Mouse (Mus musculus): ENCODE results near the gene Tifa.

Tifa gene

DNA sequence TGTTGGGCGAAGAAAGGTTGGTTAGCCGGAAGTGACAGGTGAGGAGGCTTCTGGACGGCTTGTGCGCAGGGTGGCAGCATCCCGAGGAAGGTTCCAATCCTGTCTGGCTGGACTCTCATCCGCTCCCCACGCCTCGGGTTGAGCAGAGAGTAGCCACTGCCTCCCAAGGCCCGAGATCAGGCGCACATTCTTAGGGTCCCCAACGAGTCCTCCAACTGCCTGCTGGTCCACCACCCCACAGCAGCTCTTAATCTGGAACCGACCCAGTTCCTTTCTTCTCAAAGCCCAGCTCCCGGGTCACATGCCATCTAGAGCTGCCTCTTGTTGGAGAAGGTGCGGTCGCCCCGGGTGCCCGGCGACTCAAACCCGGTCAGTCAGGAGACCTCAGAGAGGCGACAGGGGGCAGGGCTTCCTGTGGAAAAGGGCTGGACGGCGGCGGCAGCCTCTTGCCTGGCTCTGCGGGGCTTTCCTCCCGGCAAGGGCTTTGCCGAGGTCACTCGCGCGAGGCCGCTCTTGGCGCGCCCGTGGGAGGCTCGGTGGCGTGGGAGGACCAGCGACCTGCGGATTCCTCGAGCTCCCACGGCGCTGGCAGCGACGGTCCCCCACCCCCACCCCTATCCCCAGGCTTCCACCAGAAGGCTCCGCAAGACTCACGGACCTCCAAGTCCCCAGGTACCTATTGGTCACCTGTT lies at the start of gene Tifa:
Tifa (plus strand) TSS at position 306 of the 692 bp plus-strand sequence.
- in situ Hi-C loops (cut with MboI; ENCODE audit: unreplicated experiment in 2 of 2) = loop anchor here (5.0 to 25.0 kb wide), 2 partner anchors 38 to 977 kb away; no protein-coding TSS in a partner anchor

DNA sequence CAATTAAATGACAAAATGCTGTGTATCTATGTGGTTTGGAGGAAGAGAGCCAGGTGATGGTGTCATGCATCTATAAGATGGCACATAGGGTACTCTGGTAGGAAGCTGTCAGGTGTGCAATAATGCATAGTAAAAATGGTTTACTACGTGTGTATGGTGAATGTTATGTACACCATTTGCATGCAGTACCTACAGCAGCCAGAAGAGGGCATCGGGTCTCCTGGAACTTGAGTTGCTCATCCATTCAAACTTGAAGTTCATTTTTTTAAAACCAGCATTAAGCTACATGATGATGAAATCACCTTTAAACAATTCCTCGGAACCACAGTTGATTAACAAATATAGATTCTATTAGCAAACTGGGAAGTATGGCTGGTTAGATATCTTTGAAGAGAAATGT lies 48.1 kb upstream of the Tifa start:
- in situ Hi-C loops (cut with MboI; ENCODE audit: unreplicated experiment in 2 of 2) = loop anchor here in 1 of 2 experiments (25.0 kb wide), 2 partner anchors 596 to 1879 kb away; no protein-coding TSS in a partner anchor

DNA sequence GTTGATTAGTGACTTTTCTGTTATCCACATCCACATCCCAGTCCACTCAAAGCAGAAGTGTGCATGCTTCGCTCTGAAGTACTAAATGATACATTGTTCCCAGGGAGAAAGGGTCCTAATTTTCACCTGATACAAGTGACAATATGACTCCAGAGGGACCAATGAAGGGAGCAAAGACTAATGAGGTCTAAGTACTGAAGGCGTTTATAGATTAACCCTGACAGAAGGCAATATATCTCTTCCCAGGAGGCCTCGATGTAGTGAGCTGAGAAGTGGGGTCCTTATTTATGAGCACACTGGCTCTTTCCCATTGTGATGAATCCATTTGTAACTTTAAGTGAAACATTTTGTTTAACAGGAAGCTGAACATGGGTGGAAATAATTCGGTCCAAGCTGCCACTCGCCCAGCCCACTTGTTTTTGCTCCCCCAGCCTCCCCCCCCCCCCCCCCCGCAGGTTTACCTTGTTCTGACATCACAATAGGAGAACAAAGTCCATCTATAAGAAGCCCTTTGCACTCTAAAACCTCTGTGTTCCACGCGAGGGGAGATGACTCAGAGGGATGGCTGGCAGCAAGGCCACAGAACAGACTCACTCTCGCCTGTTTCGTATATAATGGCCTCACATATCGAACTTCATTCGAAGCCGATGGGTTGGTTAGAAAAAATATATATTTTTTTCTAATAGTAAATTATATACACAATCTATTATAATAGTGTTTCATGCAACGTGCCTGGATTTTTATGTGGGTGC lies 45.8 kb upstream of the Tifa start:
- in situ Hi-C loops (cut with MboI; ENCODE audit: unreplicated experiment in 2 of 2) = loop anchor here in 1 of 2 experiments (25.0 kb wide), 2 partner anchors 594 to 1881 kb away; no protein-coding TSS in a partner anchor

DNA sequence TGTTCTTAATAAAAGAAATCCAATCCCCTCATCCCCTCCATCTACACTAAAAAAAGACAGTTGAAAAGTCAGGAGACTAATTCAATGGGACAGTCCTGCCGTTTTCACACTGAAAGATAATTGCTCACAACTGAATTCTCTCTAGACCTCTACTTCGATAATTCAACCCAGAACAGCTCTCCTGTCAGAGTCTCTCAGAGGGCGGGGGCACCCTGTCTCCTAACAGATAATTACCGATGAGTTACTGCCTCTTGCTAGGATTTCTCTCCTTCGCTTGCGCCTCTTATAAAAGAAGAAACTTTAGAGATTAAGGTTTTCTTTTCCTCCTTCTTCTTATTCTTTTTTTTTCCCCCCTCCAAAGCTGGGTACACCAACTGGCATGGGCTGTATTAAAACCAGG lies 44.1 kb upstream of the Tifa start:
- in situ Hi-C loops (cut with MboI; ENCODE audit: unreplicated experiment in 2 of 2) = loop anchor here in 1 of 2 experiments (5.0 to 25.0 kb wide), 3 partner anchors 103 to 1883 kb away; no protein-coding TSS in a partner anchor

DNA sequence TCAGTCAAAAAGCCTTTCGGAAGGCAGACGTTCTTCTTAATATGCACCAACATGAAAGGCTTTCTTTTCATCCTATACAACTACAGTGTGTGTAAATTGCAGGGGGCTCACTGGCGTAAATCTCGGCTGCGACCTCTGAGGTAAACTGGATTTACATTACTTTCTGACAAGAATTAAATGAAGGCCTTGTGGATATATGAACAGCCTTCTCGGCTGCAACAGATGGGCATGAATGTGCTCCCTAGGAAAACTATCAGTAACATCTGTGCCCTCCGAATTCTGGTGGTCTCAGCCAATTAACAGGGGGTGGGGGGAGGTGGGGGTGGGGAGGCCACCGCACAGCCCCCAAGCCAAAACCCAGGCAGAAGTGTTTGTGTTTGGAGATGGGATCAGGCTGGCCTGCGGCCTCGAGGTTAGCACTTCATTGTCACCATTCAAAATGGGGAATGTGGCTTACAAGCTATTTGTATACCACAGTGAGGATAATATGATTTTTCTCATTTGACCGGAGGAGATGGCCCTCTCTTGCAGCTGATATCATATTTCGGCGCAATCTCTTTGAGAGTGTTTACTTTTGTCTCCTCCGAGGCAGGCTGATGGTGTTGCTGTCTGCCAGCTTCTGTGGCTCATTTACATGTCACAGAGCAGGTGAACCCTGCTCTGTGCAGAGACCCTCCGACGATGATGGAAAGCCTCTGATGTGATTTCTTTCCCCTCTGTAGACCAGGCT lies 43.5 kb upstream of the Tifa start:
- in situ Hi-C loops (cut with MboI; ENCODE audit: unreplicated experiment in 2 of 2) = loop anchor here in 1 of 2 experiments (5.0 to 25.0 kb wide), 3 partner anchors 104 to 1884 kb away; no protein-coding TSS in a partner anchor

DNA sequence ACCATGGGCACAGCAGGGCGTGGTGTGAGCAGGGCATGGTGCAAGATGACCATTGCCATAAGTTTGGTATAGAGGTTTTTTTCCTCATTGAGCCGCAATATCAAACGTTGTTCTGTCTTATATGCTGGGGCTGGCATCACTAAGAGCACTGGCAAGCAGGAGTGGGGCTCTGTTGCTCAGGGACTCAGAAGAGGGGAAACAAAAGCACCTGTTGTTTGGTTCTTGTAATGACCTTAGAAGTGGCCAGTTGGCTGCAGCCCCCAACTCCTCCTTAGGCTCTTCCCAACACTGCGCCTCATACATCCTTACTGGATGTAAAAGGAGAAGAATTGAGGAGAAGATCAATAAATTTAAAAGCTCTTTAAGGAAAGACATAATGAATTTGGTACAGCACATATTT lies 41.0 kb upstream of the Tifa start:
- in situ Hi-C loops (cut with MboI; ENCODE audit: unreplicated experiment in 2 of 2) = loop anchor here in 1 of 2 experiments (5.0 to 25.0 kb wide), 3 partner anchors 106 to 1886 kb away; no protein-coding TSS in a partner anchor

DNA sequence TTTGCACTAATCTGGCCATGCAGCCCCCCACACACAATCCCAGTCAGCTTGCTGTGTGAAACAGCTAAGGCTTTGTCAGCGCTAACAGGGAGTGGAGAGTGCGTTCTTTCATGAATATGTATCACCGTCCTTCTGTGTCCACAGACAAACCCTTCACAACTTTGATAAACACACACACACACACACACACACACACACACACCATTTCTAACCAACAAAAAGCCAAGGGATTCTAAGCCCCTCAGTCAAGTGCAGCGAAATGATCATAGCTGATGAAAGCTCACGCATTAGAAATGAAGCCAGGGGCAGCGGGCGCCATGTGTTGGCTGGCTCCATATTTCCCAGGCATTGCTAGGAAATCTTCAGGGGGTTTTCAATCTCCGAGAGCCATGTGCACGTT lies 40.3 kb upstream of the Tifa start:
- in situ Hi-C loops (cut with MboI; ENCODE audit: unreplicated experiment in 2 of 2) = loop anchor here in 1 of 2 experiments (5.0 to 25.0 kb wide), 3 partner anchors 107 to 1887 kb away; no protein-coding TSS in a partner anchor

DNA sequence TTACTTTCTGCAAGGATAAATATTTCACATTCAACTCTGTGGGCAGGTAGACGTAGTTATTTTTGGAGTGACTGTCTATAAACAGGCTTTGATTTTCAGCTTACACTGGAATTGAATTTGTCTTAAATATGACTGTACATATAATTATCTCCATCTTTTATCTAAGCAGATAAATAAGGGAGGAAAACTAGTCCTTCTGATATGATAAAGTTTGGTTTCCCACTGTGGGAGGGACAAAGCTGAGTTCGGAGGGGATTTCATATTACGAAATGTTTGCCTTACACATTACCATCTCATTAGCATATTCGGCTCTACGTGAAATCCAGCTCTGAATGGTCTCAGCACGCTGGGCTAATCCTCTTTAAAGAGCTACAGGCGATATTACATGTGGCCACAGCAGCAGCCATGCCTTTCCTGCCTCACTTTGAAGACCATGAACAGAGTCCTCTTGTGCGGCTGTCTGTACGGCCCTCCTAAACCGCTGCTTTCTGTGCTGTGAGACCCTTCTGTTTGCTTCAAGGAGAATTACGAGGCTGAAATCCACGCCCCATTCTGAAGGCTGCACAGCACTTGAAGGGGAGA lies 39.5 kb upstream of the Tifa start:
- in situ Hi-C loops (cut with MboI; ENCODE audit: unreplicated experiment in 2 of 2) = loop anchor here (5.0 to 25.0 kb wide), 9 partner anchors 108 to 1888 kb away; partner anchors contain the start of genes Larp7 (in 1 of the 2) and Zgrf1 (in 1 of the 2)

DNA sequence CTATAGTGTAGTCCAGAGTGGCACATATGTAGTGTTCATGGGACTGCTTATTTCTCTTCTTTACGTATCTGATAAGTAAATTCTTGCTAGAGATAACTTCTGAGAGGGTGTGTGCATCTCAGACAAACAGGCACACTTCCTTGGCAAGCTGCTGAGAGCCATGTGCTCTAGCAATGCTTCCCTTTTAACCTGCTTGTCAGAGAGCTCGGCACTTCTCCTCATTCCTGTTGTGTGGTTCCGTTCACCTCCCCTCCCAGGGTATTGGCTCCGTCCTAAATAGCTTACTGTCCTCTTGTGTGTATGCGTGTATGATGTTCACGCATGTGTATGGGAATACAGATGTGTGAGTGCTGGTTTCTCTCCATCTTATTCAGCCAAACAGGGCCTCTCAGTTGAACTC lies 33.1 kb upstream of the Tifa start:
- in situ Hi-C loops (cut with MboI; ENCODE audit: unreplicated experiment in 2 of 2) = loop anchor here (5.0 to 25.0 kb wide), 7 partner anchors 132 to 569 kb away; partner anchors contain the start of genes Larp7 (in 1 of the 2) and Zgrf1 (in 1 of the 2)

DNA sequence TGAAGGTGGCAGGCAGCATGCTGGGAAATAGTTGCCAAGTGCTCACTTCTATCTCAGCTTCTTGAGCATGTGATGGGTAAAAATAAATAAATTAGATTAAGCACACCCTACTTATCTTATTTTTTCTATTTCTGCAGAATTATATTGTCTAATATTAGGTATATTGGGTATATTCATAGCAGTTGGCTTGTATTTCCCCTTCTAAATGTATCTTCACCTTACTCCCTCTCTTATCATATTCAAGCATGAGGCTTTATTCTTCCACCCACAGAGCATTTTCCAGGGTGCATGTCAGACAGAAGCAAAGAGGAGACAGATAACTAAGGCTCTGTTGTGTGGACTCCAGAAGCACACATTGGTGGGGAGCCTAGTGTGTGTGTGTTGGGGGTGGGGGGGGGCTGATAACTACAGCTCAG lies 31.7 kb upstream of the Tifa start:
- in situ Hi-C loops (cut with MboI; ENCODE audit: unreplicated experiment in 2 of 2) = loop anchor here (5.0 to 25.0 kb wide), 7 partner anchors 133 to 571 kb away; partner anchors contain the start of genes Larp7 (in 1 of the 2) and Zgrf1 (in 1 of the 2)

DNA sequence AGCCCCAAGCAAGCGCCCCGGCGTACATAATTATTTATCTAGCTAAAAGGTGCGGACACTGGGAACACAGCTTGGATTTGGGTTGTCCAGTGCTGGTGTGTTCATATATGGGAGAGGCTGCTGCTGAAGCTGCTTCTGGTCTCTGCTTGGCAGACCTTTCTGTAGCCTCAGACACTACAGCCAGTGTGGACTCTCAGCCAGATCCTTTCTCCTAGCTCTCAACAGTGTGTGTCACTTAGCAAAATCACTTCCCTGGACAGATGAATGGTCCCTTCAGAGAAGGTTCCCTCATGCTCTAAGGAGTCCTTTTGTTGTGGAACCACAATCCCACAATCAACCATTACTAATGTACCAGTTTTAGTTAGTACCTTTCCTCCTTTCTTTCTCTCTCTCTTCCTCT lies 30.8 kb upstream of the Tifa start:
- in situ Hi-C loops (cut with MboI; ENCODE audit: unreplicated experiment in 2 of 2) = loop anchor here (5.0 to 25.0 kb wide), 7 partner anchors 134 to 572 kb away; partner anchors contain the start of genes Larp7 (in 1 of the 2) and Zgrf1 (in 1 of the 2)

DNA sequence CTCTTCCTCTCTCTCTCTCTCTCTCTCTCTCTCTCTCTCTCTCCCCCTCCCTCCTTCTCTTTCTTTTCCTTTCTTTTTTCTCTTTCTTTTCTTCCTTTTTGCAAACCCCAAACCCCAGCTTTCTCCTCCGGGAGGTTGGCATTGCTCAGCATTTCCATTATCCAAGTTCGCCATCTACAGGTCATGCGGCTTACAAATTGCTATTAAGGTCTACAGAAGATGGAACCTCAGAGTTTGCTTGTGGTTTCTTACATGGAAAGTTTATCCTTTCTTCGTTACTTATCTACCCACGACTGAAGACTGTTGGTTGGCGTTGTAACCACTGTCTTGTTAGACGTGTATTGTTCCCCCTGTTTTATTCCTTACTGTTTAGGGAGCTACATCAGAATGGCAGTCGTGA lies 30.4 kb upstream of the Tifa start:
- in situ Hi-C loops (cut with MboI; ENCODE audit: unreplicated experiment in 2 of 2) = loop anchor here (5.0 to 25.0 kb wide), 7 partner anchors 134 to 572 kb away; partner anchors contain the start of genes Larp7 (in 1 of the 2) and Zgrf1 (in 1 of the 2)

DNA sequence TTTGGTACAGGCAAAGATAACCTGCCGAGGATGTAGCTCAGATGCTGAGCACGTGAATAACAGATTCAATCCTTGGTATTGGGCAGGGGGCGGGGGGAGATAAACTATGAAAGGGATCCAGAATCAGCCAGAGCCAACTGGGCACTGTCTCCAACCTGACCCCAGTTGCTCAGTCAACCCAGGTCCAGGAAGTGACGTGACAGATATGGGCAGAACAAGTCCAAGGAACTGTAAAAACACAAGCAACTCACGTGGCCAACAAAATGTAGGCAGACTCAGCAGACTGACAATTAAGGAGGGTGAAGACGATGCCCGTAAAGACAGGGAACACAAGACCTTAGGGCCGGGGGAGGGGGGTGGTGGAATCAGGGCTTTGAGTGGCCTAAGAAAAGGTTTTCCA lies 27.2 kb upstream of the Tifa start:
- in situ Hi-C loops (cut with MboI; ENCODE audit: unreplicated experiment in 2 of 2) = loop anchor here (5.0 to 25.0 kb wide), 3 partner anchors 185 to 575 kb away; no protein-coding TSS in a partner anchor

DNA sequence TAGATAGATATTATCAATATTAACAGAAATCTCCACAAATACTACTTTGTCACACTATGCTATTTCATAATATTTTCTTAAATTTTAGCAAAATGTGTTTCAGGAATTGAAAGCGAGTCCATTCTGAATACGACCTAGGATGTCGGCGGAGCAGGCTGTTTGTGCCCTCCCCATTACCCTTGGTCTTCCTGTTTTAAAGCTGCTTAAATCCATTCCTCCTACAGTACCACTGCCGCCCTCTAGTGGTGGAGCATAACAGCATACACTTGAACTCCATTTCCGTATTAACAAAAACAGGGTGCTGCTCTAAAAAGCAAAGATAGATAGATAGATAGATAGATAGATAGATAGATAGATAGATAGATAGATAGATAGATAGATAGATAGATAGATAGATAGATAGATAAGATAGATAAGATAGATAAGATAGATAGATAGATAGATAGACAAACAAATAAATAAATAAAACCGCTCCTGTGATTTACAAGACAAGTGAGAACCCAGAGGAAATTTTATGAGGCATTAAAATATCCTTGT lies 26.5 kb upstream of the Tifa start:
- in situ Hi-C loops (cut with MboI; ENCODE audit: unreplicated experiment in 2 of 2) = loop anchor here (5.0 to 25.0 kb wide), 3 partner anchors 184 to 576 kb away; no protein-coding TSS in a partner anchor

DNA sequence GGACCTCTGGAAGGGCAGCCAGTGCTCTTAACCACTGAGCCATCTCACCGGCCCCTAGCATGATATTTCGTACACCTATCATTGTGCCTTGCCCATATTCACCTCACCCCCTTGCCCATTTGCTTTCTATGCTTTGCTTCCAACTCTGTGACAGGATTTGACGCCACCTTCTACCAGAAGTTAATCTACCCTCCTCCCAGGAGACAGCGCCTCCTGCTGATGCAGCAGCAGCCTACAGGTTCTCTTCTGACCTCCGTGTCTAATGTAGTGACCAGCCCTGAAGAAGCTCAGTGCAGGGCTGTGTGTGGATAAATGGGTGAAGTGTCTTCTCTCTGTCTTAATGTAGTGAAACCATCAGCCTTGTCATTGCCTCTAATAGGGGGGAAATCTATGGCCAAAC lies 25.1 kb upstream of the Tifa start:
- in situ Hi-C loops (cut with MboI; ENCODE audit: unreplicated experiment in 2 of 2) = loop anchor here (5.0 to 25.0 kb wide), 3 partner anchors 183 to 577 kb away; no protein-coding TSS in a partner anchor

DNA sequence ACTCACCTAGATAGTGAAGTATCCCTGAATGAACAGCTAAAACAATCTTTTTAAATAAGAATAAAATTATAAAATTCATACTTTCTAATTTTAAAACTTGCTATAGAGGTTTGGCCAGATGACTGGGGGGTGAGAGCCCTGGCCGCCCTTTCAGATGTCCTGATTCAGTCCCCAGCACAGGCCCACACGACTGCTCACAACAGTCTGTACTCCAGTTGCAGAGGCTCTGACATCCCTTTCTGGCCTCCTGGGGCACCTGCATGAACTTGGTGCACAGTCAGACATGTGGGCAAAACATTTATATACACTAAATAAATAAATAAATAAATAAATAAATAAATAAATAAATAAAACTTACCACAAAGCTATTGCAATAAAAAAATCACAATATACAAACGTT lies 23.6 kb upstream of the Tifa start:
- in situ Hi-C loops (cut with MboI; ENCODE audit: unreplicated experiment in 2 of 2) = loop anchor here in 1 of 2 experiments (25.0 kb wide), 1 partner anchor 579 kb away; no protein-coding TSS in a partner anchor

DNA sequence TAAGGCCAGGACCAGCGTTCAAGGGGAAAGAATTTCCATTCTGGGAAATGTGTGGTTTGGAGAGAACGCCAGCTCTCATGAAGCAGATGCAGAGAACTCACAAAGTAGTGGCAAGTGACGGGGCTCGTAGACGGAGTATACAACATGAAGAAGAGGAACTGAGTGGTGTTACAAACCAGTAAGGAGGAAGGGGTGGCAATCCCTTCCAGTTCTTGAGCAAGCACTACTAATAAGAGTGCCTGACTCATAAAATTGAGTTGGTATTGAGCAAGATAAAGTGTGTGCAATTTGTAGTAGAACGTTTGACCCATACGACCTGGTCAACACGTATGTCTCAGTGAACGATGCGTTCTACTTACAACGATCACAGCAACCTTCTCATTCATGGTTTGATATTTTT lies 20.5 kb upstream of the Tifa start:
- in situ Hi-C loops (cut with MboI; ENCODE audit: unreplicated experiment in 2 of 2) = loop anchor here in 1 of 2 experiments (25.0 kb wide), 1 partner anchor 582 kb away; no protein-coding TSS in a partner anchor

DNA sequence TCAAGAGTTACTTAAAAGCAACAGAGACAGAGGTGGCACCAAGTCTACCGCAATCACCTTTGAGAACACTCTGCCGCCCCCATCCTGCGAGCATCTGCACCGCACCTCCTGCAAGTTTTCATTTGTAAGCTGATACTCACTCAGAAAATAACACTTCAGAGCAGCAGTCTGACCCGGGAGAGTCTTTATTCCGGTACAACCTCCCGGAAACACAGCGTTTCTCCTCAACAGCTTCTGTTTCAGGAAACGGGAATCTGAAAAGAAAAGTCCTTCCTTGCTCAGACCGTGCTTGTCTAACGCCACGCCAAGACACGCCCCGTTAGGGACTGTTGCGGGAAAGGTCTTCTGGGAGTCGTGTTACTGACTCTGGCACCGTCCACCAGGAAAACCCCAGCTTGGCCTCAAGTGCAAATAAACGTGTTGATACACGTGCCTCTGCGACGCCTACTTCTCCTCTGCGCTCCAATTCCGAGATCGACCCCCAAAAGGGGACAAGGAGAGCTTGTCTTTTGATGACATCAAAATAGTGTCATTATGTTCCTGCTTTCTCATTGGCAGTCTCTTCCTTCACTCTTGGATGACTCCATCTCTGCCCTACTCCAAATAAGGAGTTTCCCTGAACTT lies 9.5 kb upstream of the Tifa start, which contains the start of gene Alpk1:
Alpk1 (minus strand) TSS at position 507 of the 624 bp plus-strand sequence.
- in situ Hi-C loops (cut with MboI; ENCODE audit: unreplicated experiment in 2 of 2) = loop anchor here in 1 of 2 experiments (25.0 kb wide), 1 partner anchor 968 kb away; no protein-coding TSS in a partner anchor
